In genomic region chr4:126433175-126433574, GRCm38 (mm10) we compare ENCODE assay signal across 14 mouse cellular contexts.
"Had no signal": no experiment of that assay in that cellular context is flagged by ENCODE, and none has a peak within 500 bp of the region (broad histone marks: within the 10 kb centered on the region; RNA-seq: fewer than 3 reads in every experiment).

No protein-coding gene starts in this region.

- H3K27me3 ChIP-seq: limb, embryonic 13.5 days; megakaryocyte, embryonic 14.5 days; midbrain, embryonic 12.5 days; neural tube, embryonic 15.5 days had no signal

- H3K4me3 ChIP-seq: left cerebral cortex, adult 2 months; limb, embryonic 13.5 days; megakaryocyte, embryonic 14.5 days; midbrain, embryonic 12.5 days; neural tube, embryonic 15.5 days had no signal

- H3K9ac ChIP-seq: limb, embryonic 13.5 days; lung, embryonic 14.5 days; midbrain, embryonic 12.5 days; neural tube, embryonic 15.5 days had no signal

- H3K27ac ChIP-seq: left cerebral cortex, adult 2 months; limb, embryonic 13.5 days; macrophage; midbrain, embryonic 12.5 days; neural tube, embryonic 15.5 days had no signal

- DNase-seq: kidney, adult 8-10 months; kidney, postnatal 25 days; lung, embryonic 14.5 days; lung, postnatal 14 days; spleen, adult 18-20 months; thymus, adult 18-20 months; thymus, postnatal 14 days had no signal

- H3K4me2 ChIP-seq: limb, embryonic 13.5 days; liver, embryonic 11.5 days; lung, embryonic 14.5 days; midbrain, embryonic 12.5 days; neural tube, embryonic 15.5 days had no signal

- H3K9me3 ChIP-seq: limb, embryonic 13.5 days; megakaryocyte, embryonic 14.5 days; midbrain, embryonic 12.5 days; neural tube, embryonic 15.5 days had no signal
